Mouse (Mus musculus) limb, embryonic 14.5 days (tissue): Measurements from ENCODE around the gene Erg28. TPM values are rescaled to one million over a fixed set of nuclear protein-coding genes. Genes with fewer than 3 reads are reported as not detected.
A peak's percentile ranks its signal among the peaks of the same experiment; 100 is the strongest.

Source experiments
- ATAC-seq: fragments of 200-750 bp; cut with Nextera tagmentation; 2 replicates; pipeline ENCODE4 v1.8.0; 2017; ENCODE audit warnings: low read depth, moderate number of reproducible peaks, moderate TSS enrichment; ENCODE audit not compliant: low FRiP score
- DNase-seq: peaks from one replicate; pipeline ENCODE4 v3.0.0-alpha.2; 2015; ENCODE audit warnings: low spot score
- H3K27ac ChIP-seq: fragments of 300-500 bp; sonication (generic); replicated peaks from 2 replicates; pipeline ENCODE4 v1.5.1; 2014; ENCODE audit warnings: low read depth, mild to moderate bottlenecking, low read length, moderate library complexity, mixed read lengths
- H3K27me3 ChIP-seq: fragments of 300-500 bp; sonication (generic); 2 replicates; pipeline ENCODE4 v1.6.1; 2014; ENCODE audit warnings: low read length, mixed read lengths; ENCODE audit not compliant: control insufficient read depth, insufficient read depth
- H3K36me3 ChIP-seq: fragments of 300-500 bp; sonication (generic); 2 replicates; pipeline ENCODE4 v1.6.1; 2014; ENCODE audit warnings: mild to moderate bottlenecking, low read length, moderate library complexity, mixed read lengths; ENCODE audit not compliant: control insufficient read depth, insufficient read depth
- H3K4me1 ChIP-seq: fragments of 300-500 bp; sonication (generic); 2 replicates; pipeline ENCODE4 v1.6.1; 2014; ENCODE audit warnings: antibody characterized with exemption, low read length, mixed read lengths; ENCODE audit not compliant: control insufficient read depth, insufficient read depth
- H3K4me2 ChIP-seq: fragments of 300-500 bp; sonication (generic); replicated peaks from 2 replicates; pipeline ENCODE4 v1.6.1; 2014; ENCODE audit warnings: low read depth, mild to moderate bottlenecking, low read length, moderate library complexity; ENCODE audit not compliant: severe bottlenecking
- H3K4me3 ChIP-seq: fragments of 300-500 bp; sonication (generic); replicated peaks from 2 replicates; pipeline ENCODE4 v1.5.1; 2014; ENCODE audit warnings: low read length
- H3K9ac ChIP-seq: fragments of 300-500 bp; sonication (generic); 2 replicates; pipeline ENCODE4 v1.6.1; 2014; ENCODE audit warnings: mild to moderate bottlenecking, low read depth, low read length, moderate library complexity; ENCODE audit not compliant: severe bottlenecking
- H3K9me3 ChIP-seq: fragments of 300-500 bp; sonication (generic); 2 replicates; pipeline ENCODE4 v1.6.1; 2016; ENCODE audit warnings: low read length; ENCODE audit not compliant: control insufficient read depth
- POLR2A ChIP-seq: fragments of 200-500 bp; IDR thresholded peaks from 2 replicates; pipeline ENCODE4 v1.8.0; 2012; ENCODE audit warnings: inconsistent platforms, mild to moderate bottlenecking, moderate library complexity, borderline replicate concordance; ENCODE audit not compliant: insufficient read depth, insufficient read length; ENCODE audit errors: extremely low read depth
- WGBS: fragments of 180-500 bp; shearing (Covaris S2); extraction: QIAGEN DNeasy Blood & Tissue Kit; methylation state at CpG from one replicate; pipeline ENCODE4 v1.1.7; 2014; 5-methylcytosine and 5-hydroxymethylcytosine counted together
- polyA plus RNA-seq, 2 experiments: library from polyadenylated mRNA; depleted of rRNA in 1 of 2; stranded (reverse) in 1 of 2; unstranded in 1 of 2; fragments of >200 nt; fragmentation: Nextera tagmentation in 1 of 2; extraction: Ambion mirVana in 1 of 2; gene quantifications; 2 replicates each; pipeline versions ENCODE4 v1.2.1 to v1.2.3; 2012 to 2014

Erg28 gene
- polyA plus RNA-seq, 2 experiments = 86.7 to 120 TPM

- Histone ChIP-seq H3K4me1 (no peaks in the 10 kb centered on the region), H3K27ac (no peak overlapping the region), H3K27me3 (no peaks in the 10 kb centered on the region), H3K9ac (no peak overlapping the region), H3K4me2 (no peak overlapping the region), H3K4me3 (no peak overlapping the region), H3K36me3 (no peaks in the 10 kb centered on the region), H3K9me3 (no peaks in the 10 kb centered on the region)
- no peak for TF ChIP-seq POLR2A
- 83% methylated on average over 1 of the region's 1 CpGs for WGBS
- DNase-seq (no peak), ATAC-seq (no peak)
Observed at GRCm38 (mm10) chr12:85795551-85795950, 28.8 kb downstream of the Erg28 start.

GRCm38 (mm10) chr12:85794094-85794493 lies 30.3 kb downstream of the Erg28 start:
- H3K4me3 ChIP-seq = no peak overlapping the region
- H3K27ac ChIP-seq = no peak overlapping the region
- 85% methylated on average over 2 of the region's 2 CpGs for WGBS
- H3K27me3 ChIP-seq = no peaks in the 10 kb centered on the region
- no peak overlapping the region for H3K9ac ChIP-seq
- no peaks in the 10 kb centered on the region for H3K36me3 ChIP-seq
- TF ChIP-seq POLR2A = no peak
- DNase-seq (no peak), ATAC-seq (no peak)
- no peak overlapping the region for H3K4me2 ChIP-seq
- H3K4me1 ChIP-seq = no peaks in the 10 kb centered on the region
- H3K9me3 ChIP-seq = no peaks in the 10 kb centered on the region

- no peaks in the 10 kb centered on the region for H3K36me3 ChIP-seq
- H3K4me1 ChIP-seq = no peaks in the 10 kb centered on the region
- no peak for TF ChIP-seq POLR2A
- WGBS = 67% methylated on average over 6 of the region's 6 CpGs
- H3K9me3 ChIP-seq = no peaks in the 10 kb centered on the region
- H3K9ac ChIP-seq = no peak overlapping the region
- H3K4me3 ChIP-seq = no peak overlapping the region
- DNase-seq = peak; percentile 14
- H3K4me2 ChIP-seq = no peak overlapping the region
- no peak overlapping the region for H3K27ac ChIP-seq
- ATAC-seq = no peak
- H3K27me3 ChIP-seq = no peaks in the 10 kb centered on the region
Observed at GRCm38 (mm10) chr12:85792821-85793346, 31.5 kb downstream of the Erg28 start.

- ATAC-seq (no peak), DNase-seq (no peak)
- H3K4me3 ChIP-seq = no peak overlapping the region
- no peaks in the 10 kb centered on the region for H3K4me1 ChIP-seq
- WGBS = 80% methylated on average over 4 of the region's 4 CpGs
- H3K36me3 ChIP-seq = no peaks in the 10 kb centered on the region
- no peak overlapping the region for H3K27ac ChIP-seq
- TF ChIP-seq POLR2A = no peak
- no peak overlapping the region for H3K4me2 ChIP-seq
- no peaks in the 10 kb centered on the region for H3K9me3 ChIP-seq
- no peak overlapping the region for H3K9ac ChIP-seq
- H3K27me3 ChIP-seq = no peaks in the 10 kb centered on the region
Observed at GRCm38 (mm10) chr12:85792158-85792557, 32.2 kb downstream of the Erg28 start.

- ATAC-seq (no peak), DNase-seq (no peak)
- Histone ChIP-seq H3K27ac (no peak overlapping the region), H3K4me1 (peaks cover 15% of the 10 kb centered on the region), H3K9me3 (no peaks in the 10 kb centered on the region), H3K36me3 (no peaks in the 10 kb centered on the region), H3K4me3 (no peak overlapping the region), H3K4me2 (no peak overlapping the region), H3K27me3 (no peaks in the 10 kb centered on the region), H3K9ac (no peak overlapping the region)
- 27% methylated on average over 19 of the region's 19 CpGs for WGBS
- TF ChIP-seq POLR2A = no peak
Observed at GRCm38 (mm10) chr12:85784916-85785815, 39.2 kb downstream of the Erg28 start.
